Comparison of ENCODE assay signal across 16 mouse cellular contexts in genomic region chr14:30378306-30378705, GRCm38 (mm10).
"Had no signal": no experiment of that assay in that cellular context is flagged by ENCODE, and none has a peak within 500 bp of the region (broad histone marks: within the 10 kb centered on the region; RNA-seq: fewer than 3 reads in every experiment).

No protein-coding gene starts in this region.

- H3K36me3 ChIP-seq: neural tube, embryonic 13.5 days; neural tube, embryonic 15.5 days; stomach, embryonic 15.5 days had no signal

- H3K9ac ChIP-seq: neural tube, embryonic 13.5 days; neural tube, embryonic 15.5 days; stomach, embryonic 15.5 days had no signal

- DNase-seq: retina, postnatal 1 day; right cerebral cortex, adult 18-20 months; right cerebral cortex, postnatal 14 days; right cerebral cortex, postnatal 25 days; right cerebral cortex, postnatal 4 days; spleen, adult 18-20 months; thymus, adult 18-20 months; thymus, adult 2 months; thymus, postnatal 14 days; thymus, postnatal 25 days; thymus, postnatal 36 days; thymus, postnatal 4 days had no signal

- H3K4me2 ChIP-seq: neural tube, embryonic 13.5 days; neural tube, embryonic 15.5 days; stomach, embryonic 15.5 days had no signal

- H3K4me1 ChIP-seq: neural tube, embryonic 13.5 days; neural tube, embryonic 15.5 days; stomach, embryonic 15.5 days had no signal

- H3K4me3 ChIP-seq: neural tube, embryonic 13.5 days; neural tube, embryonic 15.5 days; stomach, embryonic 15.5 days had no signal

- H3K27ac ChIP-seq: neural tube, embryonic 13.5 days; neural tube, embryonic 15.5 days; stomach, embryonic 15.5 days; stomach, postnatal 0 days had no signal

- H3K27me3 ChIP-seq: neural tube, embryonic 13.5 days; neural tube, embryonic 15.5 days; stomach, embryonic 15.5 days had no signal

- H3K9me3 ChIP-seq: stomach, embryonic 15.5 days had no signal
